Mouse (Mus musculus): ENCODE results near the gene Fhad1.

Fhad1 gene

DNA sequence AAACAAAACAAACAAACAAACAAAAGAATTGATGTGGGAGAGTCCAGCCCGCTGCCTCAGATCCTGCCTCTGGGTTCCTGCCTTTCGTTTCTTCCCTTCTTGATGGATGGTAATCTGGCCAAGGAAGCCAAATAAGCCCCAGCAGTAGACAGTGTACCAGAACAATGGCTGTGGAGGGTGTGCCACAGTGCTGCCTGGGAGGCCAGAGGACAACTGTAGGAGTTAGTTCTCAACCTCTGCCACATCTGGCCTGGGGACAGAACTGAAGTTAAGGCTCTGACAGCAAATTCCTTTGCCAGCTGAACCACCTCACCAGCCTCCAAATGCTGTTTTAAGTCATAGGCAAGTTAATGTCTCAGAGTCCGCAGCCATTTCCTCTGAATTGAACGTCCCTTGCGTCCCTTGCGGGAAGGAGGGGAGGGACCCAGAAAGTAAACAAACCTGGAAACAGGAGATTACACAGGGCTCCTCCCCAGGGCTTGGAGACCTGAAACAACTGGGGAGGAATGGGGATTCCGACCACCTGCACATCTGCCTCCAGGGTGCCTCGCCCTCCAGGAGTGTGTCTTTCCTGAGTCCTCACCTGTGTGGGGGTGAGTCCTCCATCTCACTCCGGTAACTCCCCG lies 133.5 kb downstream of the Fhad1 start:
- no peak for DNase-seq

DNA sequence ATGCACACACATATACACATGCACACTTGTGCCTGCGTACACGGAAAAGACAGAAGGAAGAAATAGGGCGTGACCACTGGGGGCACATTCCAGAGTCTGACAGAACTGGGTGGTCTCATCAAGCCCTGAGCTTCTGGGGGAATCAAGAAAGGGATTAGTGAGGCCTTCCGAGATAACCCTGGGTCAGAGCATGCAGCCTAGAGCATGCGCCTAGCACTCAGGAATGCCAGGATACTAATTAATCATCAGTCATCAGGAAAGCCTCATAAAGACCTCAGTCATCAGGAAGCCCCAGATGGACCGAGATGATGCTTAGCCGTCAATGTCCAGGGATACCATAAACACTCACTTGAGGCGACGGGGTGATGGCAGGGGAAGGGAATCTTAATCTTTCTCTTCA lies 135.0 kb downstream of the Fhad1 start:
- no peak for DNase-seq

DNA sequence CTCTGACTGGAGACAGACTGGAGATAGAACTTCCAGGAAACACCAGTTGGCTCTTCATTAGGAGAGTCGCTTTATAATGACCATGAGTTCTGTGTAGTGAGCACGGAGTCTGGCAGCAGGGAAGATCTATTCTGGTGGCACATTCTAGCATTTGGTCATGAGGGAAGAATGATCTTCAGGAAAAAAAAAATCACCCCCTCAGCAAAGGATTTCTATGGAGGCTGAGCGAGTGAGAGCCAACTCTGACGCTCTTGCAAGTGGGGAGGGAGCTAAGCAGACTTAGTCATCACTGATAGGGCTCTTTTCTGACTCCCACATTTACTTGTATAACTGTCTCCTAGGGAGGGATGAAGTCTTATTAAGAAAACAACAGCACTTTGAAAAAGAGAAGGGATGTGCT lies 135.8 kb downstream of the Fhad1 start:
- DNase-seq: no peak

DNA sequence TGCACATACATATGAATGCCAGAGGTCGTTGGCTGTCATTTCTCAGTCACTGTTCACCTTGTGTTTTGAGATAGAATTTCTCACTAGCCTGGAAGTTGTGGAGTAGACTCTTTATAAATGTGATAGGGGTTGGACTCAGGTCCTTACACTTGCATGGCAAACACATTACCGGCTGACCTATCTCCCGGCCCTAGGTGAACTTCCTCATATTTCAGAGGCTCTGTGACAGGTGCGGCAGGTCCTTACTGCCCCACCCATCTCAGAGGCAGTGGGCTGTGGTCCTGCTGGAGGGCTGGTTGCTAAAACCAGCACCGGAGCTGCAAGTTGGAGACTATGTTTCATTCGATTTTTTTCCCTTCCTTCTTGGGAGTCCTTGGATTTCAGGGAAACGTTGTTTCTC lies 136.3 kb downstream of the Fhad1 start:
- DNase-seq: no peak

DNA sequence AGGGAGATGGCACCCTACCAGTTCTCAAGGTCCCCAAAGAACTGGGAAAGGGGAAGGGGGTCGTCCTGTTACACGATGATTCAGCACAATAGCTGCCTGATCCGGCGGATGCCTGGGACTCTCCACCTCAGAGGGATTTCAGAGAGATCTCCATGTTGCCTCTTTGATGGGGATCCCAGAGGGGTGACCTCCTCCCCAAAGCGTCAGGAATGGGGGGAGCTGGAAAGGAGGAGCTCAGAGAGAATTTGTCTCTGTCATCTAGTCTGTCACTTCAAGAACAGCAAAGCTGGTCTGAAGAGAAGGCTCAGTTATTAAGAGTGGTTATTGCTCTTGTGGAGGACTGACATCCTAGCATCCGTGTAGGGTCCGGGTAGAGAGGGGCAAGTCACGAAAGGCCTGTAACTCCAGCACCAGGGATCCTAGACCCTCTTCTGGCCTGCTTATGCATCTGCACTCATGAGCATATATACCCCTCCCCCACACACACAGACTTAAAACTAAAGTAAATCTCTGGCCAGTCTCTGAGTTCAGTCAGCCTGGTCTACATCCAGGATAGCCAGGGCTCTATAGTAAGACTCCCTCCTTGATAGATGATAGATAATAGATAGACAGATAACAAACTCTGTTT lies 139.3 kb downstream of the Fhad1 start:
- DNase-seq: no peak

DNA sequence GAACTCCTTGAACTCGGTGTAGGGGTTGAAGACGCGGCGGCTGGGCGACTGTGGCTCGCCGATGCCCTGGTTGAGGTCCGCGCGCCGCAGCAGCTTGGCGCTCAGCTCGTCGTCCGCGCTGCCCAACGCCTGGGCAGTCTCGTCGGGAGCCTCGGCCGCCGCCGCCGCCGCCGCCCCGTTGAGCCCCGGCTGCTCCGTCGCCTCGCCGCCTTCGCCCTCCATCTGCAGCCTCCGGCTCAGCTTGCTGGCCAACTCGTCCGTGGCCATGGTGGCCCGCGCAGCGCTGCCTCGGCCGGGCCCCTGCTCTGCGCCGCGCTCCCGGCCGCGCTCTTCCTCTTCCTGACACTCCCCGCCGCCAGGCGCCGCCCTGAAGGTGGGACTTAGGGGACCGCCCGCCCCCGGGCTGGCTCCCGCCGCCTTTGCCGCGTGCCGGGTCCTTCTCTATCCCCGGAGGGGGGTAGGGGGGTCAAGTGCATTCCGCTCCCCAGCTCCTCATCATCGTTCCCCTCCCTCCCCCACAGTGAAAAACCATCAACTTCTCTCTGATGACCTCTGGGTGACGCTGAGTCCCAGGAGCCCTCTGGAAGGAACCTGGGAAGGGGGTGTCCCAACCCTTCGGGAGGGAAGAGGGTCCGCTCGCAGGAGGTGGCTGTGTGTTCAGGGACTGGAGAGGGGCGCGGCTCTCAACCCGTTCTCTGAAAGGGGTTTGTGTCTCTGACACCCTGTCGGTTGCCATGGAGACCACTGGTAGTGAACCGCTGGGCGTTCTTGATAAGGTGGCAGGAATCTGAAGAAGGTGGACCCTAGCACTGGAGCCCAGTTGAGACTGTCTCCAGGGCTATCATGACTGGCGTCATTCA lies 140.1 kb downstream of the Fhad1 start, which contains the start of gene Efhd2:
Gene Efhd2 (minus strand): TSS at position 320 of the 860 bp plus-strand sequence.
- peak; percentile 79 for DNase-seq

DNA sequence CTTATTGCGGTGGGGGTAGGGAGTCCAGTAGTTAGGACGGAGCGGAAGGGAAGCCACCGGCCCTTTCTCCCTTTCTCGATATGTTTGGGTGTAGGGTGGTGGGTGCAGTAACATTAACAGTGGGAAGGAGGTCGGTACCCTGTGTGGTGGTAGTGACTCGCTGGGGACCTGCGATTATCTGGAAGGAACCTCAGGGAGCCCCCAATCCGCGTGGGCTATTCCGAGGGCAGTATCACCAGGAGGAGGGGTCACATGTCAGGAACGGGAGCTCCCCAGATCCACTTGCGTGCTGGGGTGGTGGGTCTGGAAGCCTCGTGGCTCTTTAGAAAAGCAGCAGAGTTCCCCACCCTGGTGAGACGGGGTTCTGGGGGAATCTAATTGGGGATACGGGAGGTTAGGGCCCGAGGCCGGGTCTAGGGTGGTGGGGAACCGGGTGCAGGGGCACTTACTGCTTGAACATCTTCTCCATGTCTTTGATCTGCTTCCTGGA lies 140.7 kb downstream of the Fhad1 start:
- no peak for DNase-seq

DNA sequence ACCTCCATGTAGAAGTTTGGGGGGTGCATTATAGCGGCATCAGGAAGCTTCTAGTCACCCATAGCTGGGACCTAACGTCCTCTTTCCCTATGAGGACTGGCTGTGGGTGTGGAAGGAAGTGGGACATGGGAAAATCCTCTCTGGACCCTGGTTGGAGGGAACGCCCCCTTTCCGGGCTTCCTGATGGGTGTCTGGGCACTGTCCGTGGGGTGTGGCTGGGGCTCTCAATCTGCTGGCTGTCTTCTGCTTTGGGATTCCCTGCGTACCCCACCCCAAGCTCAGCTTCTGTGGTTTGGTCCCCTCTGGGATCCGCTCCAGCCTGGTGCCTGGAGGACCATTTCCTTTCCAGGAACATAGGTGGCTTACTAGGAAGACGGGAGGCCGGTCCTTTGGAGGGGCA lies 141.9 kb downstream of the Fhad1 start:
- peak; percentile 49 for DNase-seq

DNA sequence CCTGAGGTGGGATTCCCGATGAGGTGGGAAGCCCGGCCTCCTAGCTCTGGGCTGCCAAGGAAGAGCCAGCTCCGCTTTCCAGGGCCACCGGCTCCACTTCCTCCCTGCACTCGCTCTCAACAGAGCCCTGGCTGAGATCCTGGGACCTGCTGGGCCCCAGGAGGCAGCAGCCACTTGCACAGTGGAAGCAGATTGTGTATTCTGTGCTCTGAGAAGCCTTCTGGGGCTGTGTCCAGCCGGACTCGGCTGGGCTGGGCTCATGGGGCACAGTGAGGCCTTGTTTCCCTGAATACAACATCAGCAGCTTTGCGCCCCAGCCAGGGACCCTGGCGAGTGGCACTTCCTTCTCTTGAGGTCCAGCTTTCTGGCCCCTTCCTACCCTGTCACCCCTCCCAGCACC lies 143.0 kb downstream of the Fhad1 start:
- peak; percentile 81 for DNase-seq

DNA sequence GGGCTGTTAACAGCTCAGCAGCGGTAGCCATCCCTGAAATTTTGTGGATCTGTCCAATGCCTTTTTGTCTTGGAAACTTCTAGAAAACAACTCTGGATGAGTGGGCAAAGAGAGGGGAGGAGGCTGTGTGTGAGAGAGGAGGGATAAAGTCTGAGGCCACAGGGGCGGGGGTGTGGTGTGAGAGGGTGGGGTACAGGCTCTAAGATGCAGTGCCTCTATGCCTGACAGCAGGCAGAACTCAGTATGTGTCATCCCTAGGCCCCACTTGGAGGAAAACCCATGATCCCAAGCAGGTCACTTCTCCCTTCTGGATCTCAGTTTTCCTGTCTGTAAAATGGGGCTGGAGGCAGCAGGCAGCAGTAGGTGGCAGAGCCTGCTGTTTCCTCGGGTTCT lies 143.6 kb downstream of the Fhad1 start:
- DNase-seq: peak; percentile 20

DNA sequence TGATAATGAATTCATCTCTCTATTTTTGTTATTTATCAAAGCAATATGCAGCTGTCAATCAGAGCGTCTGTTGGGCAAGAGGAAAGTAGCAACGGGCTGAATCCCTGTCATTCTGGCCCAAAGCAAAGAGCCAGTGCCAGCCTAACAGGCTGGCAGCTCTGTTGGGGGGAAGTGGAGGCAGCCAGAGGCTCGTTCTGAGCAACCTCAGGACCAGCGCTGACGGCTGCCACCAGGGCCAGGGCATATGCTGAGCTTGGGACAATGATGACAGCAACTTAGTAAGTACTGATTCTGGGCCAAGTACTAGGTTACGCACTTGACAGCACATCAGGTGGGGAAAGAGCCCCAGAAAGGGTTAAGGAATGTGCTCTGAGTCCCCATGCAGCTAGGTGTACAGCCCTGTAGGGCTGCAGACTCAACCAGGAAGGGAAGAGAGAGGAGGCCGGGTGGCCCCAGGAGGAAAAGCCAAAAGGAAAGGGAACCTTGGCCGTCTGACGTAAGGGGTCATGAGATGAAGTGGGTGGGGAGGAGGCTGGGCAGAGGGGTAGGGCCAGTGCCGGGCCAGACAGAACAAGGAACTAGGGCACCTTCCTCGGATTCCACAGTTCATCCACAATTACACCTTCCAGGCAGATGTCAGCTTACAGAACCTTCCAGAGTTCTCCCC lies 144.1 kb downstream of the Fhad1 start:
- DNase-seq: peak; percentile 72

DNA sequence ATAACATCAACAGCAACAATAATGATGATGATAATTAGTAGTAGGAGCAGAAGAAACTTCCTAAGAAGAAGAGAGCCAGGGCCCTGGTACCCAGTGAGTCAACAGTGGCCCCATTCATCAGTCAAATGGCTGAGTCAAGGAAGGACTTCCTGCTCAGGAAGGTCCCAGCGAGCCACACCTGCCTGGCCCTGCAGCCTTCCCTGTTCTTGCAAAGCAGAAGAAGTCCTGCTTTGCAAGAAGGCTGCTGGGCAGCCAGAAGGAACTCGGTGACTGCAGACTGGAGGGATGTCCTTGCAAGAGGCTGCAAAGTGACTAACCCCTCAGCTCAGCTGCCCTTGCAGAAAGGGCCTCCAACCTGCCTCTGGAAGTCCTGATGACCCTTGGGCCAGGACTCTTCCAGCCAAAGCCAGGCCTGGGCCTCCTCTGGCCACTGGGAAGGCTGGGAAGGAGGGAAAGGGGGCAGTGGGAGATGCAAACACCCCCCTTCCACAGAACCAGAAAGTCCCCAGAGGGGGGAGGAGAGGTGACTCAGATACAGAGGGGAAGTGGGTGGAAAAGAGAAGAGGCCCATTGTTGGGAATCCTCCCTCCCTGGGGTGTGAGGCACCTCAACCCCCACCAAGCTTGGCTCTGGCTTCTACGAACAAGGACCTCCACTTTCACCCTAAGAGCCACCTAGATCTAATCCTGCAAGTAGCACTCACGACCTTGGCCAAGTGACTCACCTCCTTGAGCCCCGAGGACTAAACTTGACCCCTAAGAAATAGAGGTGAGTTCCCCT lies 145.3 kb downstream of the Fhad1 start:
- DNase-seq: peak; percentile 20

DNA sequence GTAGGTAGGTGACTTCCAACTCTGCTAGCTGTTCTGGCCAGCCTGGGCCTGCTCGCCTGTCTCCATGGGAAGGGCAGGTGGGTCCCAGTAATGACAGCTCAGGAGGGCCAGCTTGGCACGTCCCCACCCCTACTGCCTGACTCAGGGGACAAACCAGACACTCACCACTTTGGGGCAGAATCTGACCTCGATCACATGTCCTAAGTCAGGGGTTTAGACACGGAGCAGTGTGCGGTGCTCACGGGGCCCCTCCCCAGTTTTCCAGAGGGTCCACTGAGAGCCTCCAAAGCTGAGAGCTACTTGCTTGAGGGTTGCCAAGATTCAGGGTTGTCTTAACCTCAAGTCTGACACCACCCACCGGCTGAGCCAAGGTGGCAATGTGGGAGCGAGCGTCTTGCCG lies 146.8 kb downstream of the Fhad1 start:
- peak; percentile 35 for DNase-seq

DNA sequence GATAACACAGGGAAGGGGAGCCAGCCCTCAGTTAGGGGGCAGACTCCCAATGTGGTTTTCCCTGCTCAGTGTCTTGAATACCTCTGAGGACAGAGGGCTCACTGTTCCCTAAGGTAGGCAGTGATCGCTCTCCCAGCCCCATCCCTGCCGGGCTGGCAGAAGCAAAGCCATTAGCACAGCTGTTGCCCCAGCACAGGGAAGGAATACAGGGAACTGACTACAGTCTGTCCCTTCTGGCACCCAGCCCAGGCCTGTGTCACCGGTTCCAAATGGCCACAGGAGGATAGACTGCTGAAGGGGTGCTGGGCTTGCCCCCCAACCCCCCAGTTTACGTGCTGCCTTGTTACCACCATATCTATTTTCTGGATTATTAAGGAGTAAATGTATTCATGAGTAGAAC lies 147.4 kb downstream of the Fhad1 start:
- peak; percentile 69 for DNase-seq

DNA sequence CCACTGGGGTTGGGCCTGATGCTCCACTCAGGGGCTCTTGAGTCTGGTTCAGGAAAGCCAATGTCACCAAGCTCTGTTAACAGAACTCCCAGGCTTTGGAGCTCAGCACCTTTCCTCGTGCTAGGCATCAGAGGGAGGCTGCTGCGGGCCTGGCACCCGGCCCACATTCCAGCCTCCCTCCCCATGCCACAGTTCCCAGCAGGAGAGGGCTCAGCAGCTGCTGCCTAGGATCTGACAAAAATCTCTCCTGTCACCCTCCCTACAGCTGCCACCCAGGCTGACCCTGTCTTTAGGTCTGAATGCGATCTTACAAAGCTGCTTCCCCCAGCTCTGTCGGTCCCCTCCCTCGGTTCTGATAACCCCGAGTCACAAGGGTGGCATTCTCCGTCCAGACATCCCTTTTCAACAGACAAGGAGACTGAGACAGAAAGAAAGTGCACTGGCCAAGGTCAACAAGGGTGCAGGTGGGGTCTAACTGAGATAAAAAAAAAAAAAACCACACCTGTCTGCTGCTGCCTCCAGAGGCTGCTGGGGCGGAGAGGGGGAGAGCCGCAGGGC lies 147.9 kb downstream of the Fhad1 start:
- DNase-seq: peak; percentile 63

DNA sequence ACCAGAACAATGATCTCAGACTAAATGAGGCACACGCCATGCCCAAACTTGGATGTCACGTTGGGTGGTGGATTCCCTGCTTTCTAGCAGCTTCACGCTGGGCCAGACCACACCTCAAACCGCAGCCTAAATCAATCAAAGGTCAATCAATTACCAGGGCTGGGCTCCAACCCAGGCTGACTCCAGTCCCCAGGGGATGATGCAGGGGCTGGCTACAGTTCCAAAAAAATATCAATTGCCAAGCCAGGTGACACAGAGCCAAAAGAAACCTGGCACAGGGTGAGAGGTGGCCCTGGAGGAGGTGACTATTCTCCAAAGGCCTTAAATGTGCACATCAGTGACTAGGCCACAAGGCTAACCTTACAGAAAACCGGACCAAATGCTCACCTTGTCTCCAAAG lies 149.3 kb downstream of the Fhad1 start:
- peak; percentile 40 for DNase-seq

DNA sequence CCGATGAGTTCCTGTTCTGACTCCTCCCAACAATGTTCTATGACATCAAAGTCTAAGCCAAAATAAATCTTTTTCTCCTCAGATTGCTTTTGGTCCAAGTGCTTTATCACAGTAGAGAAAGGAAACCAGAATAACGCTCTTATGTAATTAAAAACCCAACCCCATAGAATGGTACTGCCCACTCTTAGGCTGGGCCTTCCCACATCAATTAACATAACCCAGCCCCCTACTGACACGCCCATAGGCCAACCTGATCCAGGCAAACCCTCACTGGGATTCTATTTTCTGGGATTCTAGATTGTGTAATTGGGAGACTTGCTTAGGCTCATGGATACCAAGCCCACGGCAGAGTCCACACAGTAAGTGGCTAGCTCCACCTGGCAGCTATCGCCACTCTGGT lies 149.9 kb downstream of the Fhad1 start:
- no peak for DNase-seq

DNA sequence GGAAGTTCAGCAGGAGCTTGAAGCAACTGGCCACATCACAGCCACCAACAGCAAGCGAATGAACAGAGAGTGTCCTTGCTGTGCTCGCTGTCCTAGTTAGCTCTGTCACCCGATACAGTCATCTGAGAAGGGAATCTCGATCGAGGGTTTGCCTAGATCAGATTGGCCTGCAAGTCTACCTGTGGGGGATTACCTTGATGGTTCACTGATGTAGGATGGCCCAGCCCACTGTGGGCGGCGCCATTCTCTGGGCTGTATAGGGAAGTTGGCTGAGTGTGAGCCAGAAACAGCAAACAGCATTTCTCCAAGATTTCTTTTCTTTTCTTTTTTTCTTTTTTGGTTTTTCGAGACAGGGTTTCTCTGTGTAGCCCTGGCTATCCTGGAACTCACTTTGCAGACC lies 150.4 kb downstream of the Fhad1 start:
- no peak for DNase-seq

DNA sequence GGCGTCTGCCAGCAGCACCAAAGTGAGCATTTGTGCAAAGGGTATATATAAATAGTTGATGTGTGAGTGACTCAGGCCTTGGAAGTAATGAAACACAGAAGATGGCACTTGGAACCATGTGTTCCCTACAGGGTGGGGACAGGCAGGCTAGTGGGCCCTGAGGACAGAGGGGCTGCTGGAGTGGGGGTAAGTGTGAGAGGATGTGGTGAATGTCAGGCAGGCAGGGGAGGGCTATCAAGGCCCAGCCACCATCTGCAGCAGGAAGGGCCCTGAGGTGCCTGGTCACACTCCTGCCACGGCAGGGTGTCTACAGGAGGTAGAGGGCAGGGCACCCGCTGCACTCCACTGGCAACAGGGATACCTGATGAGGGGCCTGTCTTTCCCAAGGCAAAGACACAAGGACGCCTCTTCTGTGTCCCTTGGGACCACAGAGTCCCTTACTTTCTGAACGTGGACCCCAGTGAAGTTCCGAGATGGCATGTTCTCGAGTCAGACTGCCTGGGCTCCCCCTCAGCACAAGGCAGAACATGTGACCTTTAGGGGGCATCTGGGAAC lies 151.1 kb downstream of the Fhad1 start:
- no peak for DNase-seq

DNA sequence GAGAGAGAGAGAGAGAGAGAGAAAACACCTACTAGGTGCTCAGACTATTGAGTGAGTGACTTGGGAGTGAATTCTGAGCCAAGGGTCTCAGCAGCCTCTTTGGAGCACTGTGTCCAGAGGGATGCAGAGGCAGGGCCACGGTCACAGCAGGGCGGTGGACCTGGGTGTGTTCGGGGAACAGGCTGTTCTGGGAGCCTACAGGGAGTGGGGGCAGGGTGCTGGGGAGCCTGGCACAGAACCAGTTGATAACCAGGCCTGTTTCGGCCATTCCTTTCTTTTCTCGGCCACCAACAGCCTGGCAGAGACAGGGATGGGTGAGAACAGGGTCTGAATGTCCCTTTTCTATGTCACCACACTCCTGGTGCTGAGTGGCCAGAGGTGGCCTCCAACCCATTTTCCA lies 152.0 kb downstream of the Fhad1 start:
- no peak for DNase-seq

DNA sequence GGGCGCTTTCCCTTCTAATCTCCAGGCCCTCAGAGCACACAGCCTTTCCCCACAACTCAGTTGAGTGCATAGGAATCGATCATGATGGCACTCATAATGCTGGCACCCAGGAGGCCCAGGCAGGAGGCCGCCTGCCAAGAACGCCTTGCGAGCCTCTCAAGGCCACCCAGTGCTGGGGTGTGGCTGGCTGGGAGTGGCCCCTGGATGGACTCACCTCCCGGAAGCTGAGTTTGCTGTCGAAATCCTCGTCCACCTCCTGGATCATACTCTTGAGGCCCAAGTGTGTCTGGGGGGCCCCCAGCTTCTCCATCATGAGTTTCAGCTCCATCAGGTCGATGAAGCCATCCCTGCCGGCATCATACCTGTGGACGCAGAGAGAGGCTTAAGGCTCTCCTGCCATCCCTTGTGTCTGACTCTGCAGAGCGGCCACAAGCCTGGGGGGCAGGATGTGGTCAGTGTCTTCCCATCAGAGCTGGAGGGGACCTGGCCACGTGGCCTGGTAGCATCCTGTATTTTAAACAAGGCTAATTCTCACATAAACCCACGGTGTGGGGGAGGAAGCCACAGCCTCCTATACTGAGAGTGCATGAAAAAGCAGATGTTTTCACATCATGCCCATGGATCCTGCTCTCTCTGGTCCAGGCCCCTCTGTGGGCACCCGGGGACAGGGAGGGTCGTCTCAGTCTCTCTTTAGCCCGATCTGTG lies 153.1 kb downstream of the Fhad1 start:
- DNase-seq: no peak

All from cerebellum, adult 11-12 months (tissue).